Mouse (Mus musculus): ENCODE results near the gene Nyap1. TPM values are rescaled to one million over a fixed set of nuclear protein-coding genes. Genes with fewer than 3 reads are reported as not detected.
"Not testable (repeated sequence)": the region's sequence is repeated elsewhere in the genome, so short reads cannot be mapped to it uniquely, and the experiment has no call there.

Gene Nyap1
- polyA plus RNA-seq, 1 experiment, result 2.7 TPM

DNA sequence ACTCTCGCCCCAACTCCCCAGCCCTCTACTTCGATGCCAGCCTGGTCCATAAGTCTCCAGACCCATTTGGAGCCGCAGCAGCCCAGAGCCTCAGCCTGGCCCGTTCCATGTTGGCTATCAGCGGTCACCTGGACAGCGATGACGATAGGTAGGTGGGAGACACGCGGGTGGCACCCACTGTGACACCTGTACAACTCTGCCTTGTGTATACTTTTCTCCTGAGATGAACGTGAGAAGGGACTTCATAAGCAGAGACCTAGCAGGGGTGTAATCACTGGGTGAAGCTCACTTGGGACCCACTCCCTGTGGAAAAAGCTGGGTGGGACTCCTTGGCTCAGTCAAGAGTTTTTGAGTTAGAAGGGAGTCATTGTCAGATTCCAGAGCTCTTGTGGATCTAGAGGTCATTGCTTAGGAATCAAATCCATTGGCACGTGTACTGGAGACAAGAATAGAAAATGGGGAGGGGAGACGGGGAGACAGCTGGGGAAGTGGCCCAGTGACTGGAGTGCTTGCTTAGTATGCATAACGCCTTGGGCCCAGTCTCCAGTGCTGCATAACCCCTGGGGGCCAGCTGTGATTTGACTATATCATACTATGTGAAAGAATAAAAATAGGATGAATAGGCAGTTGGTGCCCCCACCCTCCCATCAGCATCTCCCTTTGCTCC, 9.9 kb upstream of the Nyap1 start:
- Histone ChIP-seq H3ac (ENCODE audit: control insufficient read depth, insufficient read length) (no peak overlapping the region), H3K4me3 (no peak overlapping the region), H3K4me2 (ENCODE audit: low read depth) (no peak overlapping the region), H3K79me2 (ENCODE audit: control insufficient read depth, insufficient read depth) (peaks cover 26% of the 10 kb centered on the region), H3K27me3 (ENCODE audit: control insufficient read depth, insufficient read depth, insufficient read length) (no peaks in the 10 kb centered on the region), H3K36me3 (ENCODE audit: control insufficient read depth, insufficient read depth) (peaks cover 5% of the 10 kb centered on the region)
- no peak for TF ChIP-seq E2F4 (IDR thresholded peaks at IDR 0.05; ENCODE audit: insufficient read depth)
- TF ChIP-seq SRF (IDR thresholded peaks at IDR 0.05; ENCODE audit: control insufficient read depth, insufficient read length, low read depth), result no peak
- peak in 1 of 3 experiments; percentile 53 for TF ChIP-seq MYOD1 (IDR thresholded peaks at IDR 0.05; ENCODE audit: control insufficient read depth in 1 of 3, insufficient read length in 2 of 3, low read depth in 2 of 3)
- TF ChIP-seq MYOG (IDR thresholded peaks at IDR 0.05; ENCODE audit: control insufficient read depth in 1 of 3, insufficient read depth in 1 of 3, insufficient read length in 2 of 3, low read depth in 2 of 3), result peak in 2 of 3 experiments; percentile 20 to 47
- peak; percentile 19 for TF ChIP-seq POLR2AphosphoS2 (IDR thresholded peaks at IDR 0.05; ENCODE audit: insufficient read length, low read depth)
- TF ChIP-seq USF1 (IDR thresholded peaks at IDR 0.05; ENCODE audit: low read depth), result no peak
- TF ChIP-seq MAX (IDR thresholded peaks at IDR 0.05; ENCODE audit: low read depth), result no peak
- no peak for TF ChIP-seq TCF12 (IDR thresholded peaks at IDR 0.05; ENCODE audit: insufficient read depth, poor library complexity, severe bottlenecking)
- no peak for TF ChIP-seq CEBPB (IDR thresholded peaks at IDR 0.05; ENCODE audit: insufficient read depth, poor library complexity, severe bottlenecking)

GRCm38 (mm10) chr5:137750212-137750611, 8.8 kb upstream of the Nyap1 start:
- not testable (repeated sequence) for H3K4me3 ChIP-seq; H3K4me2 ChIP-seq (ENCODE audit: low read depth); H3K36me3 ChIP-seq (ENCODE audit: control insufficient read depth, insufficient read depth); H3K27me3 ChIP-seq (ENCODE audit: control insufficient read depth, insufficient read depth, insufficient read length); H3ac ChIP-seq (ENCODE audit: control insufficient read depth, insufficient read length)
- H3K79me2 ChIP-seq (ENCODE audit: control insufficient read depth, insufficient read depth), result peaks cover 27% of the 10 kb centered on the region

GRCm38 (mm10) chr5:137749196-137749836, 7.9 kb upstream of the Nyap1 start:
- Histone ChIP-seq H3K4me3 (peak overlapping the region; percentile 97), H3K79me2 (ENCODE audit: control insufficient read depth, insufficient read depth) (peaks cover 27% of the 10 kb centered on the region), H3K36me3 (ENCODE audit: control insufficient read depth, insufficient read depth) (peaks cover 5% of the 10 kb centered on the region), H3K27me3 (ENCODE audit: control insufficient read depth, insufficient read depth, insufficient read length) (no peaks in the 10 kb centered on the region), H3ac (ENCODE audit: control insufficient read depth, insufficient read length) (no peak overlapping the region), H3K4me2 (ENCODE audit: low read depth) (peak overlapping the region; percentile 94)
- TF ChIP-seq SRF (IDR thresholded peaks at IDR 0.05; ENCODE audit: control insufficient read depth, insufficient read length, low read depth), result no peak
- no peak for TF ChIP-seq MAX (IDR thresholded peaks at IDR 0.05; ENCODE audit: low read depth)
- TF ChIP-seq TCF12 (IDR thresholded peaks at IDR 0.05; ENCODE audit: insufficient read depth, poor library complexity, severe bottlenecking), result no peak
- no peak for TF ChIP-seq POLR2AphosphoS2 (IDR thresholded peaks at IDR 0.05; ENCODE audit: insufficient read length, low read depth)
- no peak for TF ChIP-seq USF1 (IDR thresholded peaks at IDR 0.05; ENCODE audit: low read depth)
- TF ChIP-seq CEBPB (IDR thresholded peaks at IDR 0.05; ENCODE audit: insufficient read depth, poor library complexity, severe bottlenecking), result no peak
- TF ChIP-seq MYOD1 (IDR thresholded peaks at IDR 0.05; ENCODE audit: control insufficient read depth in 1 of 3, insufficient read length in 2 of 3, low read depth in 2 of 3), result no peak
- no peak for TF ChIP-seq REST (IDR thresholded peaks at IDR 0.05; ENCODE audit: insufficient read depth, insufficient read length)
- TF ChIP-seq POLR2A (IDR thresholded peaks at IDR 0.05; ENCODE audit: insufficient read length, low read depth), result no peak
- no peak for TF ChIP-seq TCF3 (IDR thresholded peaks at IDR 0.05; ENCODE audit: insufficient read length, low read depth)

DNA sequence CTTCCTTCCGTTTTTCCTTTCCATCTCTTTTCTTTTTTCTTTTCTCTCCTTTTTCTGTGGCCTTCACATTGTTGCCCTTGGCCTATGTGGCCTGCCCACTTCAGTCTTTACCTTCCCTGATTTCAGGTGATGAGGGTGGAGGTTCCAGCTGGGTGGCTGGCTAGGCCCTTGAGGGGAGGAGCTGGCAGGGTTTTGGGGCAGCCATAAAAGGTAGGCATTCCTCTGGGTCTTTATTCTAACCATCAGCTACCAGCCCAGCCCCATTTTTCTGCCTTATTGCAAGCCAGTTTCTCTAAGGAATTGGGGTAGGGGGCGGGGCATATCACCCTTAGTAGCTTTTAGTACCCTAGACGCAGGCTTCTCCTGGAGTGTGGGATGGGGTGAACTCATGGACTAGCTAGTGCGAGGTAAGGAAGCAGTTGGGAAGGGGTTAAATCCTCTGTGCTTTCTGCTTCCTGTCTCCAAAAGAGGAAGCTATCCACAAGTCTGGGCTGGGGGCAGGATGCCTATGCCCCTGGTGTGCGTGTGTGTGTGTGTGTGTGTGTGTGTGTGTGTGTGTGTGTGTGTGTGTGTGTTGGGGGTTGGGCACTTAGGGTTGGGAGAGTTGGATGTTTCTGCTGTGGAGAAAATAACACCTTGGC, 6.8 kb upstream of the Nyap1 start:
- no peak overlapping the region for H3ac ChIP-seq (ENCODE audit: control insufficient read depth, insufficient read length)
- peak overlapping the region; percentile 97 for H3K4me3 ChIP-seq
- H3K27me3 ChIP-seq (ENCODE audit: control insufficient read depth, insufficient read depth, insufficient read length), result no peaks in the 10 kb centered on the region
- peak overlapping the region; percentile 94 for H3K4me2 ChIP-seq (ENCODE audit: low read depth)
- H3K79me2 ChIP-seq (ENCODE audit: control insufficient read depth, insufficient read depth), result peaks cover 27% of the 10 kb centered on the region
- TF ChIP-seq POLR2A (IDR thresholded peaks at IDR 0.05; ENCODE audit: insufficient read length, low read depth) (no peak), TCF3 (IDR thresholded peaks at IDR 0.05; ENCODE audit: insufficient read length, low read depth) (no peak), TCF12 (IDR thresholded peaks at IDR 0.05; ENCODE audit: insufficient read depth, poor library complexity, severe bottlenecking) (no peak), E2F4 (IDR thresholded peaks at IDR 0.05; ENCODE audit: insufficient read depth) (no peak), MYOD1 (IDR thresholded peaks at IDR 0.05; ENCODE audit: control insufficient read depth in 1 of 3, insufficient read length in 2 of 3, low read depth in 2 of 3) (no peak), MYOG (IDR thresholded peaks at IDR 0.05; ENCODE audit: control insufficient read depth in 1 of 3, insufficient read depth in 1 of 3, insufficient read length in 2 of 3, low read depth in 2 of 3) (no peak), POLR2AphosphoS2 (IDR thresholded peaks at IDR 0.05; ENCODE audit: insufficient read length, low read depth) (no peak)
- peaks cover 5% of the 10 kb centered on the region for H3K36me3 ChIP-seq (ENCODE audit: control insufficient read depth, insufficient read depth)

GRCm38 (mm10) chr5:137747326-137747961, 6.0 kb upstream of the Nyap1 start:
- TF ChIP-seq REST (IDR thresholded peaks at IDR 0.05; ENCODE audit: insufficient read depth, insufficient read length), result no peak
- no peak for TF ChIP-seq POLR2AphosphoS2 (IDR thresholded peaks at IDR 0.05; ENCODE audit: insufficient read length, low read depth)
- no peak for TF ChIP-seq SRF (IDR thresholded peaks at IDR 0.05; ENCODE audit: control insufficient read depth, insufficient read length, low read depth)
- TF ChIP-seq MYOG (IDR thresholded peaks at IDR 0.05; ENCODE audit: control insufficient read depth in 1 of 3, insufficient read depth in 1 of 3, insufficient read length in 2 of 3, low read depth in 2 of 3), result no peak
- TF ChIP-seq MAX (IDR thresholded peaks at IDR 0.05; ENCODE audit: low read depth), result no peak
- no peak for TF ChIP-seq CEBPB (IDR thresholded peaks at IDR 0.05; ENCODE audit: insufficient read depth, poor library complexity, severe bottlenecking)
- no peak for TF ChIP-seq USF1 (IDR thresholded peaks at IDR 0.05; ENCODE audit: low read depth)
- TF ChIP-seq MYOD1 (IDR thresholded peaks at IDR 0.05; ENCODE audit: control insufficient read depth in 1 of 3, insufficient read length in 2 of 3, low read depth in 2 of 3), result no peak
- no peak for TF ChIP-seq TCF3 (IDR thresholded peaks at IDR 0.05; ENCODE audit: insufficient read length, low read depth)
- no peak for TF ChIP-seq TCF12 (IDR thresholded peaks at IDR 0.05; ENCODE audit: insufficient read depth, poor library complexity, severe bottlenecking)
- no peak for TF ChIP-seq POLR2A (IDR thresholded peaks at IDR 0.05; ENCODE audit: insufficient read length, low read depth)
- no peak for TF ChIP-seq E2F4 (IDR thresholded peaks at IDR 0.05; ENCODE audit: insufficient read depth)
- Histone ChIP-seq H3ac (ENCODE audit: control insufficient read depth, insufficient read length) (peak overlapping the region; percentile 76), H3K4me3 (peak overlapping the region; percentile 97), H3K4me2 (ENCODE audit: low read depth) (peak overlapping the region; percentile 94), H3K79me2 (ENCODE audit: control insufficient read depth, insufficient read depth) (peaks cover 27% of the 10 kb centered on the region), H3K27me3 (ENCODE audit: control insufficient read depth, insufficient read depth, insufficient read length) (no peaks in the 10 kb centered on the region), H3K36me3 (ENCODE audit: control insufficient read depth, insufficient read depth) (peaks cover 5% of the 10 kb centered on the region)

Measured in myocyte (in vitro differentiated cells).